Mouse (Mus musculus): Measurements from ENCODE around the gene Ifi208.
"Not testable (repeated sequence)": the region's sequence is repeated elsewhere in the genome, so short reads cannot be mapped to it uniquely, and the experiment has no call there.

Gene Ifi208

GRCm38 (mm10) chr1:173673458-173674097, at the start of gene Ifi208:
Gene Ifi208, plus strand, starts transcription at chr1:173673675.
- DNase-seq, result not testable (repeated sequence)

GRCm38 (mm10) chr1:173624052-173624451, 49.4 kb upstream of the Ifi208 start:
- no peak for DNase-seq

- DNase-seq, result no peak
Observed at GRCm38 (mm10) chr1:173626686-173627085, 46.8 kb upstream of the Ifi208 start.

- DNase-seq, result not testable (repeated sequence)
Observed at GRCm38 (mm10) chr1:173630622-173631021, 42.9 kb upstream of the Ifi208 start, which contains the start of gene Ifi209. Gene Ifi209, plus strand, starts transcription at chr1:173630917.

GRCm38 (mm10) chr1:173633969-173634645, 39.4 kb upstream of the Ifi208 start:
- DNase-seq, result no peak

- DNase-seq, result no peak
Observed at GRCm38 (mm10) chr1:173645393-173645792, 28.1 kb upstream of the Ifi208 start.

GRCm38 (mm10) chr1:173657973-173658372, 15.5 kb upstream of the Ifi208 start:
- no peak for DNase-seq

- DNase-seq, result not testable (repeated sequence)
Observed at GRCm38 (mm10) chr1:173678605-173679004, 5.1 kb downstream of the Ifi208 start.

GRCm38 (mm10) chr1:173694270-173694669, 20.8 kb downstream of the Ifi208 start:
- no peak for DNase-seq

- DNase-seq, result no peak
Observed at GRCm38 (mm10) chr1:173733219-173733618, 59.7 kb downstream of the Ifi208 start.

GRCm38 (mm10) chr1:173735015-173735414, 61.5 kb downstream of the Ifi208 start:
- DNase-seq, result not testable (repeated sequence)

- no peak for DNase-seq
Observed at GRCm38 (mm10) chr1:173736986-173737385, 63.5 kb downstream of the Ifi208 start.

- no peak for DNase-seq
Observed at GRCm38 (mm10) chr1:173740537-173740936, 67.1 kb downstream of the Ifi208 start.

GRCm38 (mm10) chr1:173741656-173742055, 68.2 kb downstream of the Ifi208 start, which contains the start of gene Ifi207:
Gene Ifi207, minus strand, starts transcription at chr1:173741747.
- no peak for DNase-seq

- DNase-seq, result no peak
Observed at GRCm38 (mm10) chr1:173742262-173742661, 68.8 kb downstream of the Ifi208 start.

Measured in cerebellum, adult 9-10 months (tissue).